Mouse (Mus musculus) frontal cortex, postnatal 10 days (tissue): ENCODE data around the gene Rin1.
"Not testable (repeated sequence)": the region's sequence is repeated elsewhere in the genome, so short reads cannot be mapped to it uniquely, and the experiment has no call there.

Source experiments
- DNase-seq, 2 experiments: peaks; one replicate each; pipeline ENCODE4 v3.0.0; 2022; ENCODE audit warnings: low spot score in 2 of 2, mixed read lengths in 1 of 2

The Rin1 gene

DNA sequence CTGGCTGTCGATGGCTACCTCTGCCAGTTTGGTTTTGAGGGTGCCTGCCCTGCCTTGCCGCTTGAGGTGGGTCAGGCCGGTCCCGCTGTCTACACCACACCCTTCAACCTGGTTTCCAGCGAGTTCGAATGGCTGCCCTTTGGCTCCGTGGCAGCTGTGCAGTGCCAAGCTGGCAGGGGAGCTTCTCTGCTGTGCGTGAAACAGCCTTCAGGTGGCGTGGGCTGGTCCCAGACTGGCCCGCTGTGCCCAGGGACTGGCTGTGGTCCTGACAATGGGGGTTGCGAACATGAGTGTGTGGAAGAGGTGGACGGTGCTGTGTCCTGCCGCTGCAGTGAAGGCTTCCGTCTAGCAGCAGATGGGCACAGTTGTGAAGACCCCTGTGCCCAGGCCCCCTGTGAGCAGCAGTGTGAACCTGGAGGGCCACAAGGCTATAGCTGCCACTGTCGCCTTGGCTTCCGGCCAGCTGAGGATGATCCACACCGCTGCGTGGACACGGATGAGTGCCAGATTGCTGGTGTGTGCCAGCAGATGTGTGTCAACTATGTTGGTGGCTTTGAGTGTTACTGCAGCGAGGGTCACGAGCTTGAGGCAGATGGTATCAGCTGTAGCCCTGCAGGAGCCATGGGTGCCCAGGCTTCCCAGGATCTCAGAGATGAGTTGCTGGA is 18.4 kb downstream of the Rin1 start:
- DNase-seq: no peak

DNA sequence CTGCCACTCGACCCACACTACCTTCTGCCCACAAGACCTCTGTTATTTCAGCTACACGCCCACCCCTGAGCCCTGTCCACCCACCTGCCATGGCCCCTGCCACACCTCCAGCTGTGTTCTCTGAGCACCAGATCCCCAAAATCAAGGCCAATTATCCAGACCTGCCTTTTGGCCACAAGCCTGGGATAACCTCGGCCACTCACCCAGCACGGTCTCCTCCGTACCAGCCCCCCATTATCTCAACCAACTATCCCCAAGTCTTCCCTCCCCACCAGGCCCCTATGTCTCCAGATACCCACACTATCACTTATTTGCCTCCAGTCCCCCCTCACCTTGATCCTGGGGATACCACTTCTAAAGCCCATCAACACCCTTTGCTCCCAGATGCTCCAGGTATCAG is 19.2 kb downstream of the Rin1 start:
- DNase-seq: no peak

DNA sequence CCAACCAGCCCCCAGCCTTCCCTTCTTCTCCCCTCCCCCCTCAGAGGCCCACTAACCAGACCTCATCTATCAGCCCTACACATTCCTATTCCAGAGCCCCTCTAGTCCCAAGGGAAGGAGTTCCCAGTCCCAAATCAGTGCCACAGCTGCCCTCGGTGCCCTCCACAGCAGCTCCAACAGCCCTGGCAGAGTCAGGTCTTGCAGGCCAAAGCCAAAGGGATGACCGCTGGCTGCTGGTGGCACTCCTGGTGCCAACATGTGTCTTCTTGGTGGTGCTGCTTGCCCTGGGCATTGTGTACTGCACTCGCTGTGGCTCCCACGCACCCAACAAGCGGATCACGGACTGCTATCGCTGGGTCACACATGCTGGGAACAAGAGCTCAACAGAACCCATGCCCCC is 19.7 kb downstream of the Rin1 start:
- no peak for DNase-seq

DNA sequence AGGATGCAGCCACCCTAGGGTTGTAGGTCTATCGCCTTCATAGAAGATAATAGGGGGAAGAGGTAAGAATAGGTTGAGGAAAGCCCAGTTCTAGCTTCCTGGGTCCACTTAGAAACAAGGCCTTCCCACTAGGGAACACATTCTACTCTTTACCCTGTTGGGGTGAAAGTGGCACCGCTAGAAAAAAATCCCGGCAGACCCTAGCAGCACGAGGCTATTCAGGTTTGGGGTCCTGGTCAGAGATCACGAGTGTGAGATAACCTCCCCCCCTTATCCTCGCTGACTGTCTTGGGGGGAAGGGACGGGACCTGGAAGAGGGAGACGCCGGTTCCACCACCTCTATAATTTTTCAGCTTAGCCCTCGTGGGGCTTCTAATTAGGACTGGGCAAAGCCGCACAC is 20.8 kb downstream of the Rin1 start:
- DNase-seq: no peak

DNA sequence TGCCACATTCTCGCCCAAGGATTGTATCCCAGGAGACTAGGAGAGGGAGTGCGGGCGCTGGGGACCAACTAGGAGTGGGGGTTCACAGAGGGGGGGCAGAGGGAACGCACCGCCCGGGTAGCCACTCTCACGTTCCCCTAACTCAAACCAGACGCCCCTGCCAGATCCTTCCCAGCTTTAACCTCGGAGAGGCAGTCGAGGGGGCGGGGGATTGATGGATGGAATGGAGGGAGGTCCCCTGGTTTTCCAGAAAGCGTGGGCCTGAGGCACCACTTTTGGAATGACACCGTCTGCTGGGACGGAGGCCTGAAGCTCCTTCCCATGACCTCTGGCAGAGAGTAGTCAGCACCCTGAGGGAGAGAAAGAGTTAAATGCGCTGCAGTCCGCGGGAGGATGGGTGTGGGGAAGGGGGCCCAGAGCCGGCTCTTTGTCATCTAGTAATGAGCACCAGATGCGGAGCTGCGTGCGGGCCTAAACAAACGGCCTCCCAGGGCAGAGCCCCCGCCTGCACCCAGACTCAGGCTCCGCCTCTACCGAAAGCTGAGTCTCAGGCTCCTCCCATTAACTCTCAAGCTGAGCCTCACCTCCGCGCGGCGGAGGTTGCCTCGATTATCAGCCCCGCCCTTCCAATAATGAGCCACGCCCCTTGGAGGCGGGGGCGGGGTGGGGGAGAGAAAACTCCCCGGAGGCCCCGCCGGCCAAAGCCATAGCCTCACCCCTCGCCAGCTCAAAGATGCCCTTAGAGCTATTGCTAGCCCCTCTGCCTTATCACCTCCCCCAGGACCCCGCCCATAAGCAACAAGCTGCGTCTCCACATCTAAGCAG is 21.5 kb downstream of the Rin1 start:
- DNase-seq: no peak

DNA sequence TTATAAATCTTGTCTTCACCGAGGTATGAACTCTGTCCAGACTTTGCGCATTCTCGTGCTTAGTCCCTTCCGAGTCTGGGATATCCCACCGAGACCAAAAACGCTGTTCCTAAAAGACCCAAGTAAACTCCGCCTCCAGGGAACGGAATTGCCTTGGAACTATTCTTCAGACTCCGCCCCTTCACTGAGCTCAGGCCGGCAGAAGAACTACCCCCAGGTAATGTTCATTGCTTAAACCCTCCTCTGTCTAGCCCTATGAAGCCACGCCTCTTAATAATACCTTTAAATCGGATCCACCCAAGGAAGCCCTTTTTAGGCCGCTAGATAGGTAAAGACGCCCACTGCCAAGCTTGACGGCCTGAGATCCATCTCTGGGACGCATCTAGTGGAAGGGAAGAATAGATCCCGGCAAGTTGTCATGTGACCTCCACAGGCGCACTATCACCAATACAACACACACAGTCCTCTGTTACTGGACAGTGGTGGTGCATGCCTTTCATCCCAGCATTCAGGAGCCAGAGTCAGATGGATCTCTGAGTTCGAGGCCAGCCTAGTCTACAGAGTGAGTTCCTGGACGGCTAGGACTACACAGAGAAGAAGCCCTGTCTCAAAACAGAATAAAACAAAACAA is 22.2 kb downstream of the Rin1 start:
- DNase-seq: no peak

DNA sequence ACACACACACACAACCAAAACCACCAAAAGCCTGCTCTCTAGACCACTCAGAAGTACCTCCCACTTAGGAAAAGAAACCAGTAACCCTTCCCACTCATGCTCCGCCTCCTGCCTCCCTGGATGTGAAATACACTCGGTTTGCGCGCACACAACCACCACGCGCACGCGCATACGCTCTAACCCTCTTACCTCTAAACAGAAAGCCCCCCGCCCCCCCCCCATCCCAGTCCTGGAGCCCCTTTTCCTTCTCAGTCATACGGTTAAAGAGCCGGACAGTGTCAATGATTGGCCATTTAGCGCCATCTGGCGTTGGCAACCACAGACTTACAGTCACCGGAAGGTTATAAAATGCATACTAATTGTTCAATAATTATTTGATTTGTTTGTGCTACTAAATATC is 22.7 kb downstream of the Rin1 start:
- no peak for DNase-seq

DNA sequence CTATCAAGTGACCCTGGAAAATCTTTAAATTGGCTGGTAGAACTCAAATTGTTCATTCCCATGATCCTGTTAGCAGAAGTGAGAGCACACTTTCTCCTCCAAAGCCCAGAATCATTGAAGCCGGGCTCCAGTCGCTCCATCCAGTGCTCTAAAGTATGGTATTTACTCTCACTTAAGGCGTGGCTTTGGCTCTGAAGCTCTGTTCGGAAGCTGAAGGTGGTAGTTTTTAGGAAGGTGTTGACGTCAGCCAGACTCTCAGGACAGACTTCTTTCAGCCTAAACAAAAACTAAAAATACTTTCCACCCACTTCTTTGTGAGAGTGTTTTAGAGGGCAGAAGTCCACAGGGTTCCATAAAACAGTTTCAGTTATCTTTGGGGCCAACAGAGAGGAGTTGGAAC is 23.2 kb downstream of the Rin1 start:
- DNase-seq: no peak

DNA sequence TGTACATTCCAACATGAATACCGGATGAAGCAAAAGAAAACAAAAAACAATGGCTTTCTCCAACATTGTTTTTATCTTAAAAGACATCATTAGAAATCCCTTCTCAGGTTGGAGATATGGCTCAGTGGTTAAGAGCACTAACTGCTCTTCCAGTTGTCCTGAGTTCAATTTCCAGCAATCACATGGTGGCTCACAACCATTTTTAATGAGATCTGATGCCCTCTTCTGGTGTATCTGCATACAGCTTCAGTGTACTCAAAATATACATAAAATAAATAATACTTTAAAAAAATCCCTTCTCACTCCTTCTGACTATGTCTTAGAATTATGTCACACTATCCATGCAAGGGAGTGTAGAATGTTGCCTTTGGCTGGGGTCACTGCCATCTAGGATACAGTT is 29.0 kb downstream of the Rin1 start:
- no peak for DNase-seq

DNA sequence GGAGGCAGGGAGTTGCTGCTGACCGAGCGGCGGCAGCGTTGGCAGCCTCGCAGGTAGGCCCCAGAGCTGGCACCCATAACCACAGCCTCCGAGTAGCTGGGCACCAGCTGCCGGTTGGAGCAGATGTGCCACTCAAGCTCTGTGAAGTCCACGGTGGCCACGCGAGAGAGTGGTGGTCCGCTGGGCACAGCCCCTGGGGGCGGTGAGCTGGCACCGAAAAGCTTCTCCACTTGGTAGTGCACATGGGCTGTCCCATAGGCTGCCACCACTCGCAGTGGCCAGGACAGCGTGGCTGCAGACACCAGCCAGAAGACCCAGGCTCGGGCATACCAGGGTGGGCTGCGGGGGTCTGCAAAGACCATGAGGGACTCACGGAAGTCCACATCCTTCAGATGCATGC is 31.7 kb downstream of the Rin1 start:
- no peak for DNase-seq

DNA sequence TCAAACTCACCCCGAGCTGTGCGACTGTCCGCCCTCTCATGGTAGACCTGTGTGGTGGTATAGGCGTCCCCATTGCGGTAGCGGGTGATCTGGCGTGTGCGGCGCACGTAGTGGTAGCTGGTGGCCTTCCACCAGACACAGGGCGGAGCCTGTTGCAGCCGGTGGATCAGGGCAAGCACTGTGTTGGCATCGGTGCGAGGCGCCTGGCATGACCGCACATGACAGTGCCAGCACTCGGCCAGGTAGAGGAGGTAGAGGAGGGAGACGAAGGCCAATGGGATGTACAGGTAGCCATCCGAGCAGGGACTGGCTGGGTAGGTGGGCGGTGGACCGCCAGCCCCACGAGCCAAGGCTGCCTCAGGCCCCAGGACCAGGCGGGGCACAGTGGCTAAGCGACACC is 32.3 kb downstream of the Rin1 start:
- DNase-seq: no peak

DNA sequence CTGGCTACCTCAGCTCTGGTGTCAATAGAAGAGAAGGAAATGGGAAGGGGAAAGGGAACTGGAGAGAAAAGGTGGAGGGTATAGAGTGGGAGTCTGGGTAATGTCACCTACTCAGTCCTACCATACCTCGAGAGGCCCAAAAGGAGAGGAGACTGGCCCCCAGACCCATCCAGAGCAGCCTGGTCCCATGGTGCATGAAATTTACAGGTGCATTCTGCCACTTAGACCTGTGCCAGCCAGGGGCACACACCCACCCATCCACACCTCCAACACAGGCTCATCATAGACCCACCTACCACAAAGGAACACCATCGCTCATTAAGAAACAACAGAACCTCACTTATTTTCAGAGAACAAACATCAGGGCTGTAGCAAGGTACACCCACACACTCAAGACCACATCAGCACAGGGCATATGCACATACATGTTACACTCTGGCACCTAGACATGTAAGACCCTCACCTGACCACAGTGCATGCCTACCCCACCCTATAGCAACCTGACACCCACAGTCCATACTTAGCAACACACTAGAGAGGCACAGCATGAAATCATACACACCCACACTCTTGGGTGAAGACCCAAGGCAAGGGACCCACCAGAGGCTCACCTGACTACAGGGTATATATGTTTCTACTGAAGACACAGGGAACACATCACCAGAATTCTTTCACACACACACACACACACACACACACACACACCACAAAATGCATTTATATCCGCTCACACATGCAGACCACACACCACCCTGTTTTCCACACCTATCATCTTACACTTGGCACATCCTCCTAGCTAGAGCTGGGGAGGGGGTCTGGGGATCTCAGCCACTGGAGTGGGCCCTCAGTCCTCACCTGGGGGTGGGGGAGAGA is 33.9 kb downstream of the Rin1 start:
- DNase-seq: no peak

DNA sequence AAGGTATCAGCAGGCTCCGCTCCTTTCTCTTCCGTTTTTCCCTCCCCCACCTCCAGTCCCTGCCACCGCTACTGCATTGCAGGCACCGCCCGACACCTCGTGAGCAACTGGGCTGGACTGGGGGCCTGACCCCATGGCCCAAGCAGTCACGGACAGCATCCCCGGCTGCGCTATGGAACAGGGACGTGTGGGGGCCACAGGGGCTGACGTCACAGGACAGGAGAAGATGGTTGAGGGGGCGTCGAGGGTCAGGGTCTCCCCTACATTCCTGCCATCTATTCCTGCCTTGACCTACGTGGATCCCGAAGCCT is 34.5 kb downstream of the Rin1 start:
- no peak for DNase-seq

DNA sequence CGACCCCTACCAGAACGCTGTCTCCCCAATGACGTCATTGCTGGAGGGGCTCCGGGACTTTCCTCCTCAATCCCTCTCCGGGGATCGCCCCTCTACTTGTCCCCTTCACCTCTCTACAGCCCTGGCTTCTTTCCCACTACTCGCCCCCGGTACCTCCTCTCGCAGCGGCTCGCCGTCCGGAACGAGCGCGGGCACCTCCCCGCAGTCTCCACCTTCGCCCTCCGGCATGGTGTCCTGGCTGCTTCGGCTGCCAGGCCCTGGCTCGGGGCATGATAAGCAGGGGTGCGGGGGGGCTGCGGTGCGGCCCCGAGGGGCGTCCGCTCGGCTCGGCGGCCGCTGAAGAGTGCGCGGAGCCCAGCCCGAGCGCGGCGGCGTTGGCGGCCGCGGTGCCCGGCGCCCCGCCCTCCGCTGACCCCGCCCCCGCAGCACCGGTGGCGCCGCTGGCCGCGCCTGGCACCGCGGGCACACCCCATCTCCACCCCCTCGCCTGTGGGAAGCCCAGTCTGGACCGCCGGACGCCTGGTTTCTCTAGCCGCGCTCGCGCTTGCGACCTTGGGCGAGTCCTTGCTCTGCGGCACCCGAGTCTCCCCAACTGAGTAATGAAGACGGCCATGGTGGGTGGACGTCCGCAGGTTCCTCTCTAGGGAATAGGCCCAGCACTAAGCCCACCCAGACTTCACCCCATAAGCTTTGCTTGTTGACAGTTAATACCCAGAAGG is 35.0 kb downstream of the Rin1 start, which contains the start of gene Tmem151a:
Tmem151a (minus strand) TSS at position 387 of the 719 bp plus-strand sequence.
- no peak for DNase-seq

DNA sequence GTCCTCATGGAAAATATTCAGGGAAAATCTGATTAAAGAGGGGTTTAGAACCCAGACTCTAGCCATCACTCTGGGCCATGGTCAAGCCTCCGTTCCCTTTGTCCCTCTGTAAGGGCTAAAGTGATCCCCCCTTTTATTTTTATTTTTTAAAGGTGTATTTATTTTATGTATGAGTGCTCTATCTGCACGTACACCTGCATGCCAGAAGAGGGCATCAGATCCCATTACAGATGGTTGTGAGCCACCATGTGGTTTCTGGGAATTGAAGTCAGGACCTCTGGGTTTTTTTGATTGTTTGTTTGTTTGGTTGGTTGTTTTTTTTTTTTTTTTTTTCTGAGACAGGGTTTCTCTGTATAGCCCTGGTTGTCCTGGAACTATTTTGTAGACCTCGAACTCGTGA is 36.3 kb downstream of the Rin1 start:
- DNase-seq: not testable (repeated sequence)

DNA sequence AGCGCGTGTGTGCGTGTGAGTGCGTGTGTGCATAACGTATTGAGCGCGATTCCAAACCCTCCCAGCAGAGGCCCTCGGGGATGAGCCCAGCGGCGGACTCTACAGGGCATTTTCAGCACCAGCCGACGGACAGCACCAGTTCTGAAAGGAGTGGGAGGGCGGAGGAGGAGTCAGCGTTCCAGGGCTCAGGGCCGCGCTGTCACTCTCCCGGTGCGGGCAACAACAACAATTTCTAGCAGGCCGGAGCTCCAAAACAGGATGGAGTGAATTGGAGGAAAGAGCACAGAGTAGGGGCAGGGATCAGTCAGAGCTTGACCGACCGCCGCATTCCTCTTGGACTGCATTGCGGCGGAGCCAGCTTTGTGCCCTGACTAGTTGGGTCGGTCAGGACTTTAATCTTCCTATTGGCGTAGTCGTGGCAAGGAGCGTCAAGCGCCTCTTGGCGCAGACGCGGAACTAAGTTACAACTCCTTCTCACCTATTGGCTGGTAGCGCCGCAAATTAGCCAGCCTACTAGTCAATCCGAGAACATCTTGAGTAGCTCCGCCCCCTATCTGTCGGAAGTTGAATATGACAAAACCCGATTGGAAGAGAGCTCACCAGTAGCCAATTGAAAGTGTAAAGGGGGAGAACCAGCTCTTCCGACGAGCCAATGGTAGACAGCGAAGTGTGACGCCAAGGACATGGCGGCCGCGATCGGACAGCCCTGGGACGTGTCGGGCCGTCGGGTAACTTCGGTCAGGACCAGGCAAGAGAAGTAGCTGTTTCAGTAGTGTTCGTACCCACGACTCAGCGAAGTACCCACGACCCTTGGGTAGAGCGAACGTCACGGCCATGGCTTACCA is 37.8 kb downstream of the Rin1 start, which contains the start of gene Yif1a:
Yif1a (plus strand) TSS at position 655 of the 845 bp plus-strand sequence.
- DNase-seq: peak; percentile 93 to 97

DNA sequence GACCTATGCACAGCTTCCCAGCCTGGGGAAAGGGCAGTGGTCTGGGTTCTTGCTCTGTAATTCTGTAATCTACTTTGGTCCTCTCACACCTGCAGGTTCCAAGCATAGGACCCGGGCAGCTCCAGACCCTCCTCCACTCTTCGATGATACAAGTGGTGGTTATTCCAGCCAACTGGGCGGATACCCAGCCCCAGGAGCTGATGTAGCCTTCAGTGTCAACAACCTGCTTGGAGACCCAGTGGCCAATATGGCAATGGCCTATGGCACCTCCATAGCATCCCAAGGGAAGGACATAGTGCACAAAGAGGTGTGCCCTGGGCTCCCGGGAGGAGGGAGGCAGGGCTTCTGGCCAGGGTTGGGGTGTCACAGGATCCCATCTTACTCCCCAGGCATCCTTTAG is 39.0 kb downstream of the Rin1 start:
- no peak for DNase-seq

DNA sequence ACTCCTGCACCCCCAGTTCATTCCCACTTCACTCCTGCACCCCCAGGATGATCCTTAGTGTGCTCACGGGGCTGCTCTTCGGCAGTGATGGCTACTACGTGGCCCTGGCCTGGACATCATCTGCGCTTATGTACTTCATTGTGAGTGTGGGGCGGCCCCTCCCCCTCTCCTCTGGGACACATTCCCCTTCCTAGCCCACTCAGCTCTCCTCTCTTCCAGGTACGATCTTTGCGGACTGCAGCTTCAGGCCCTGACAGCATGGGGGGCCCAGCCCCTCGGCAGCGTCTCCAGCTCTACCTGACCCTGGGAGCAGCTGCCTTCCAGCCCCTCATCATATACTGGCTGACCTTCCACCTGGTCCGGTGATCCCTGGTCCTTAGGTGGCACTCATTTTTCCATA is 41.8 kb downstream of the Rin1 start:
- DNase-seq: no peak

DNA sequence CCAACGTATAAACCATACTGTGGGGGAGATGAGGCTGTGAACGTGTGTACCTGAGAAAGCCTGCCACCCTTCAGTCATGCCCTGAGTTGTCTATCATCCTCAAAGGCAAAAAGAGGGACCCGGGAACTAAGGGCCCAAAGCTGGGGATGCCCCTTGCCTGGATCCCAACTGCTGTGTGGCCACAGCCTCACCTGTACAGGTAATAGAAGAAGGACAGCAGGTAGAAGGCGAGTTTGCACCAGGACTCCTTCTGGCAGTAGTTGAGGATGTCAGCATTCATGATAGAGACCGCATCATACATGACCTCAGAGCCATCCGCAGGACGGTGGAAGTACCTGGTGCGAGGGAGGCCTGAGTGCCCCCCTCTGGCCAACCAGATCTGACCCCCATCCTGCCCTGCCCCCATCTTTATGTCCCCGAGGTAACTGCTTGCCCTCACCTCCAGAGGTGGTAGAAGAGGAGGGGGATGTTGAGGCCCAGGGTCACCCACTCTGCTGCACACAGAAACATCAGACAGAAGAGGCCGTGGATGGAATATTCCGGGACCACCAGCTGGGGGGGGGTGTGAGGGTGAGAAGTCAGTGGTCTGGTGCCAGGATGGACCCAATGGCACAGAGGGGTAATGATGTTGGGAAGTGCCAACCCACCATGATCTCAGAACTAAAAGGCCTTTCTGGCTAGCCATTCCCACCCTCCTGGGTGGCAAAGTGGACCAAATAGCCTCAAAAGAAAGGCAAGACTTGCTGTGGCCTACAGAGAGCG is 43.4 kb downstream of the Rin1 start:
- no peak for DNase-seq

DNA sequence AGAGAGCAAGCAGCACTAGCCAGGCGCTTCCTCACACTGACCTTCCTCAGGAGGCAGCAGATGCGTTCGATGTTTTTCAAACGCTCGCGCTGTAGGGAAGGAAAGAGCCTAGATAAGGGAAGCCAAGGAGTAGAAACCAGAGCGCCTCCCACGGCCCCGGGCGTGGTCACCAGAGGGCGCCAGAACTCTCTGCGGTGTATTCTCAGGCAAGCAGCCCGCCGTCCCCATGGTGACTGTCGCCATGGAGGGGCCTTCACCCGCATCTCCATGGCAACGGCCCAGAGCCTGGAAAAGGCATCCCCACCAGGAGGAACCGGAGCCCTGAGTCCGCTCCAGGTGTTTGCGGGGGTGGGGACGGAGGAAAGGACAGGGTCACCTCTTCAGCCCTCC is 44.0 kb downstream of the Rin1 start:
- DNase-seq: peak; percentile 96 to 97
